Mouse (Mus musculus): ENCODE results near the gene Map2. TPM values are rescaled to one million over a fixed set of nuclear protein-coding genes. Genes with fewer than 3 reads are reported as not detected.

Map2 gene
- polyA plus RNA-seq, 1 experiment from 2014 or later: 36.2 TPM

- H3K36me3 ChIP-seq (replicated peaks): no peaks in the 10 kb centered on the region
- no peaks in the 10 kb centered on the region for H3K9me3 ChIP-seq
- no peaks in the 10 kb centered on the region for H3K4me1 ChIP-seq
- WGBS: 80% methylated on average over 4 of the region's 4 CpGs
- no peak overlapping the region for H3K4me3 ChIP-seq
- no peaks in the 10 kb centered on the region for H3K27me3 ChIP-seq (replicated peaks; ENCODE audit: low read depth, poor library complexity, severe bottlenecking)
- no peak overlapping the region for H3K27ac ChIP-seq (replicated peaks)
- no peak for DNase-seq (ENCODE audit: low spot score)
Measured at GRCm38 (mm10) chr1:66221497-66221896, 46.4 kb downstream of the Map2 start.

DNA sequence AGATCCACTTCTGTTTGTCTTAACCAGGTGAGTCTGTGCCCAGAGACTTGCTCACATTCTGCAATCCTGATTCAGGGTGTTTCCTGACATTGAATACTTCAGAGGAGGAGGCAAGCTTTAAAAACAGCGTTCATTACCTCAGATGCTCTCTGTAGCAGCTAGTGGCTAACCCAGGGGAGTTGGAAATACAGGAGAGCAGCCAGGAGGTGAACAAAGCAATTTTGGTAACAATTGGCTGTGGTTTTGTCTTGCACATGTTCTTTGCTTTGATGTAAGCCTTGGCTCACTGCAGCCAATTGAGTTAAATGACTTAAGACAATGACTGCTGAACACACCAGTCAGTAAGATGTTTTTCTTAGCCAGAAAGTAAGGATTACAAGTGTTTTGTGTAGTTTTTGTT is 48.3 kb downstream of the Map2 start:
- H3K4me1 ChIP-seq: no peaks in the 10 kb centered on the region; the same call in 1 of the 2 replicates
- H3K9me3 ChIP-seq: no peaks in the 10 kb centered on the region
- DNase-seq (ENCODE audit: low spot score): no peak
- H3K36me3 ChIP-seq (replicated peaks): no peaks in the 10 kb centered on the region
- H3K27me3 ChIP-seq (replicated peaks; ENCODE audit: low read depth, poor library complexity, severe bottlenecking): no peaks in the 10 kb centered on the region
- 31% methylated on average over 1 of the region's 1 CpGs for WGBS
- H3K4me3 ChIP-seq: no peak overlapping the region
- H3K27ac ChIP-seq (replicated peaks): no peak overlapping the region

DNA sequence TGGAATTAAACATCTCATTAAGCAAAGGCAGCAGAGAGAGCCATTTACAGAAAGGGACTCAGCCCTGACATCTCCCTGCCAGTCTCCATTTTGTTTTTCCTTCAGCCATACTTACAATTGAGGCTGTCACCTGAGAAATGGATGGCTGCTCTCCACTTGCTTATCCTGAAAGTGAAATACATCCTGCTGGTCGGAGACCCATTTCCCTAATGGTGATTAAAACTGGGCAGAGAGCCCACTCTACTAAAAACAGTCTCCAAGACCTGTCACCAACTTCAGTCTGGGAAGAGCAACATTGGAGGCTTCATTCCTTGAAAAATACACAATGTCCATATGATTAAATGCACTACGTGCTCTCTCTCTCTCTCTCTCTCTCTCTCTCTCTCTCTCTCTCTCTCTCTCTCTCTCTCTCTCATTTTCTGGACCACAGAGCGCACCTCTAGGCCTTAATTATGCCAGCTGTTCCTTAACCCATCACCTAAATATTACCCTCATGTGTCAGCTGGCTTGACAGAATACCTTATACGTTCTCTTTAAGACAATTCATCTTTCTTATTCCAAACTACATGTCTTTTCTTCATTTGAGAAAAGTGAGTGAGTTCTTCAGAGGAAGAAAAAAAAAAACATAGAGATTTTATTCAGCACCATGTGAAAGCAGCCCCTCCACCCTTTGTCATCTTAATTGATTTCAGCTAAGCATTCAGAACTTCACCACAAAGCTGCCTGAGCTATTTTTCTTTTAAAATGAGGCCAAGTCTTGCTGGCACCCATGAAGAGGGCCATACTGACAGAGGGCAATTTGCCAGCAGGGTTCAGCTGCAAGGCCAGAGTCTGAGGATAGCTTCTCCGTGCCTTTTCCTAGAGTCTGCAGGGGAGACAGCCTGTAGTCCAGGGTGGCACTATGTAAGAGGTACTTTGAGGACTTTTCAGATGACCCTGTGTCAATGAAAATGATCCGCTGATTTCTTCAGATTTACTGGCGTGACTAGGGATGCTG is 51.6 kb downstream of the Map2 start:
- Histone ChIP-seq H3K27me3 (replicated peaks; ENCODE audit: low read depth, poor library complexity, severe bottlenecking) (no peaks in the 10 kb centered on the region), H3K36me3 (replicated peaks) (no peaks in the 10 kb centered on the region), H3K9me3 (no peaks in the 10 kb centered on the region), H3K4me1 (no peaks in the 10 kb centered on the region; the same call in 1 of the 2 replicates), H3K4me3 (no peak overlapping the region), H3K27ac (replicated peaks) (no peak overlapping the region)
- DNase-seq (ENCODE audit: low spot score): no peak
- 78% methylated on average over 7 of the region's 7 CpGs for WGBS

- Histone ChIP-seq H3K27me3 (replicated peaks; ENCODE audit: low read depth, poor library complexity, severe bottlenecking) (no peaks in the 10 kb centered on the region), H3K4me1 (no peaks in the 10 kb centered on the region; the same call in 1 of the 2 replicates), H3K9me3 (no peaks in the 10 kb centered on the region), H3K36me3 (replicated peaks) (no peaks in the 10 kb centered on the region), H3K27ac (replicated peaks) (no peak overlapping the region), H3K4me3 (no peak overlapping the region)
- 88% methylated on average over 3 of the region's 3 CpGs for whole genome bisulfite sequencing
- DNase-seq (ENCODE audit: low spot score): no peak
Measured at GRCm38 (mm10) chr1:66228205-66228604, 53.1 kb downstream of the Map2 start.

DNA sequence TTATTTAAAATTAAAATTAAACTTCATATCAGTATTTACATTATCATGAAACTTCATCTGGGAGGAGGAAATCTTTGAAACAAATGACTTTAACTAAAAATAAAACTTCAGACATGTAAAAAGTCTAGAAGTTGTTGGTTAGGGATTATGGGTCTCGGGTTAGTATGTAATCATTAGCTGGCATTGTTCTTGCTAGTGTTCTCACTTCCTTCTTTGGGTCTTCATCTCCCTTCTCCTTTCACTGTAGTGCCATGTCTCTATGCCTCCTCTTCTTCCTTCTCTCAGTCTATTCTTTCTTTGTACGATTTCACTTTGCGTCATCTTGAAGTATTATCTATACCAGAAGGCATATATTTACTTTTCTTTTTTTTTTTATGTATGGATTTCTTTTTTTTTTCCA is 55.3 kb downstream of the Map2 start:
- H3K9me3 ChIP-seq: no peaks in the 10 kb centered on the region
- H3K4me1 ChIP-seq: no peaks in the 10 kb centered on the region; the same call in 1 of the 2 replicates
- no peaks in the 10 kb centered on the region for H3K36me3 ChIP-seq (replicated peaks)
- no peak overlapping the region for H3K4me3 ChIP-seq
- 96% methylated on average over 3 of the region's 3 CpGs for WGBS
- no peak overlapping the region for H3K27ac ChIP-seq (replicated peaks)
- no peaks in the 10 kb centered on the region for H3K27me3 ChIP-seq (replicated peaks; ENCODE audit: low read depth, poor library complexity, severe bottlenecking)
- DNase-seq (ENCODE audit: low spot score): no peak

GRCm38 (mm10) chr1:66231963-66232362 is 56.9 kb downstream of the Map2 start:
- H3K9me3 ChIP-seq: no peaks in the 10 kb centered on the region
- H3K36me3 ChIP-seq (replicated peaks): no peaks in the 10 kb centered on the region
- no peak overlapping the region for H3K27ac ChIP-seq (replicated peaks)
- WGBS: 89% methylated on average over 4 of the region's 4 CpGs
- no peaks in the 10 kb centered on the region for H3K27me3 ChIP-seq (replicated peaks; ENCODE audit: low read depth, poor library complexity, severe bottlenecking)
- H3K4me3 ChIP-seq: no peak overlapping the region
- no peaks in the 10 kb centered on the region; the same call in 1 of the 2 replicates for H3K4me1 ChIP-seq
- no peak for DNase-seq (ENCODE audit: low spot score)

DNA sequence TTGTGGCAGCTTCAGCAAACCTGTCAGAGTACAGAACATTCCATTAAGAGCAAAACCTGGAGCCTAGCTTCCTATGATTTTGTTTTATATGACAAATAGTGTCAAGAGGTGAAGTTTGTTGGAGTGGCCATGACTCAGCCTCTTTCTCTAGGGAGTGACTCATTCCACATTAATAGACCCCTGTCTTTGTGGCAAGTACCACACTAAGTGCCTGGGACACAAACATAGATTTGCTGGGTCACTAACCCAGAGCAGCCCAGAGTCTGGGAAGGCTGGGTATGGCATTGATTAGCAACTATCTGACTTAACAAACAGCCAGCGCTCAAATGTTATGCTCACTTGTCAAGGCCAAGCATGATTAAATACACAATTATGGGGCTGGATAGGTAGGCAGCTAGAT is 69.8 kb downstream of the Map2 start:
- Histone ChIP-seq H3K27me3 (replicated peaks; ENCODE audit: low read depth, poor library complexity, severe bottlenecking) (no peaks in the 10 kb centered on the region), H3K36me3 (replicated peaks) (no peaks in the 10 kb centered on the region), H3K4me3 (no peak overlapping the region), H3K9me3 (no peaks in the 10 kb centered on the region), H3K27ac (replicated peaks) (no peak overlapping the region), H3K4me1 (no peaks in the 10 kb centered on the region)
- peak; percentile 24 for DNase-seq (ENCODE audit: low spot score)
- 43% methylated on average over 1 of the region's 1 CpGs for WGBS

DNA sequence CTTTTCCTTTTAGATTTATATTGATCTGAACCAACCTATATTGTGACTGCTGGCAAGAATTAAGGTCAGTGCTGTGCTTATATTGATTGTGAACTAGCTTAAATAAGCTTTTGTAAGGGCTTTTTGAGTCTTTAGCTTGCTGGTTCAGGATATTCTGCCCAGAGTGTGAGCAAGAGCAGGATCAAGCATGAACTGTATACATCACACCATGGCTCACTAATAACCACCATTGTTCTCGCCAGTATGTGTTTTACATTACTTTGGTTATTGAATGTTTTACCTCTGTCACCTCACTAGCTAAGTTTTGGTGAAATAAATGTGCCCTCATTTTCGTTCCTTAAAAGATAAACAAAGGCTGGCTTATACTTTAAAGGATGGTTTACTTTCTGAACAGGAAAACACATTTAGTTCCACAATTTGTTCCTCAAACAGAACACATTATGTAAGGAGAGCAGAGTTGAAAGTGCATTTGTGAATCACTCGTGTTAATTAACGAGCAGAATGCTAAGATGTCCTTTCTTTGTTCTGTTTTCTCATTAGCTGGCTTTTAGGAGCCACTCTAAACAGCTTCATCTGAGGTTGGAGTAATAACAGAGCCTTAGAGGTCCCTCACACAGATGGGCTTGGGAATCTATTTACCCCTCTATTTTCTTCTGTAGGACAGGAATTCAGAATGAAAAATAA is 76.7 kb downstream of the Map2 start:
- Histone ChIP-seq H3K9me3 (no peaks in the 10 kb centered on the region), H3K4me3 (no peak overlapping the region), H3K27me3 (replicated peaks; ENCODE audit: low read depth, poor library complexity, severe bottlenecking) (no peaks in the 10 kb centered on the region), H3K27ac (replicated peaks) (no peak overlapping the region), H3K36me3 (replicated peaks) (no peaks in the 10 kb centered on the region), H3K4me1 (0 out of 2 replicates have a peak, but pooled peaks cover 7% of the 10 kb centered on the region)
- no peak for DNase-seq (ENCODE audit: low spot score)
- WGBS: 50% methylated on average over 4 of the region's 4 CpGs

- DNase-seq (ENCODE audit: low spot score): no peak
Measured at GRCm38 (mm10) chr1:66252333-66252724, 77.3 kb downstream of the Map2 start.

DNA sequence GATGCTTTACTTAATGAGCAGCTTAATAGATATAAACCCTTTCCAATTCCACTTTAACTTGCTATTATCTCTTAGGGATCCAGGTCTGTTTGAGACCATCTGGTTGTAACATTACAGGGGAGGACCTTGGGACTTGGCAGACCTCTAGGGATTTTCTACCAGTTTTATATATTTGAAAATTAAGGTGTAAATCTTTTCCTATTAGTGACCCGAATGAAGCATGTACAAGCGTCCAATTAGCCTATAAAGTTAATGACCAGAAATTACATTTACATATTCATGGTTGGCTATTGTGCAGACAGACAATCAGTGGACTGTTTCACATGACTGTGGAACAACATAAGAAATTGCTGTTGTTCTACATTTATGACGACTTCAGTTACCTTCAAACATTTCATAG is 88.1 kb downstream of the Map2 start:
- no peaks in the 10 kb centered on the region for H3K27me3 ChIP-seq (replicated peaks; ENCODE audit: low read depth, poor library complexity, severe bottlenecking)
- DNase-seq (ENCODE audit: low spot score): no peak
- H3K4me1 ChIP-seq: no peaks in the 10 kb centered on the region
- WGBS: 87% methylated on average over 3 of the region's 3 CpGs
- H3K36me3 ChIP-seq (replicated peaks): no peaks in the 10 kb centered on the region
- H3K9me3 ChIP-seq: no peaks in the 10 kb centered on the region
- H3K27ac ChIP-seq (replicated peaks): no peak overlapping the region
- H3K4me3 ChIP-seq: no peak overlapping the region

More at GRCm38 (mm10) chr1:66252333-66252724, 77.3 kb downstream of the Map2 start:
- H3K27ac ChIP-seq (replicated peaks): no peak overlapping the region
- no peaks in the 10 kb centered on the region for H3K36me3 ChIP-seq (replicated peaks)
- 0 out of 2 replicates have a peak, but pooled peaks cover 7% of the 10 kb centered on the region for H3K4me1 ChIP-seq
- H3K9me3 ChIP-seq: no peaks in the 10 kb centered on the region
- no peaks in the 10 kb centered on the region for H3K27me3 ChIP-seq (replicated peaks; ENCODE audit: low read depth, poor library complexity, severe bottlenecking)
- WGBS: 82% methylated on average over 8 of the region's 8 CpGs
- H3K4me3 ChIP-seq: no peak overlapping the region

GRCm38 (mm10) chr1:66266231-66266924 is 91.3 kb downstream of the Map2 start:
- Histone ChIP-seq H3K4me1 (no peaks in the 10 kb centered on the region), H3K36me3 (replicated peaks) (no peaks in the 10 kb centered on the region), H3K9me3 (no peaks in the 10 kb centered on the region), H3K27me3 (replicated peaks; ENCODE audit: low read depth, poor library complexity, severe bottlenecking) (no peaks in the 10 kb centered on the region), H3K27ac (replicated peaks) (no peak overlapping the region), H3K4me3 (no peak overlapping the region)
- WGBS: 56% methylated on average over 4 of the region's 4 CpGs
- no peak for DNase-seq (ENCODE audit: low spot score)

DNA sequence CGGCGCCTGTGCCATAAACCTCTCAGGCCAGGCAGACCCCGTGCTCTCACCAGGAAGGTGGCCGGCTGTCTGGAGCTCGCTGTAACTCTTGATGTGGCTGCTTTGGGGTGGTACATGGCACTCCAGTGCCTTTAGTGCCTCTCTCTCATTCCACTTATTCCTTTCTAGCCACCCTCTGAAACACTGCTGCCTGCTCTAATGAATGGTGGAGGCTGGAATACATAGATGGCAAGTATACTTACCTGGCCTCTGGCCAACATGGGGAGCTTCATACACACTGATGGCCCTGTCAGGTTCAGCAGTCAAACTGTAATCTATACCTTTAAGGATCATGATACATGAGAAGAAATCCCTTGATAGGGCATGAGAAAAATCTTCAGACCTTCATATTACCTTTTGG is 102.6 kb downstream of the Map2 start:
- DNase-seq (ENCODE audit: low spot score): no peak
- no peak overlapping the region for H3K27ac ChIP-seq (replicated peaks)
- no peaks in the 10 kb centered on the region for H3K36me3 ChIP-seq (replicated peaks)
- H3K4me1 ChIP-seq: no peaks in the 10 kb centered on the region
- 88% methylated on average over 5 of the region's 5 CpGs for WGBS
- no peaks in the 10 kb centered on the region for H3K9me3 ChIP-seq
- no peak overlapping the region for H3K4me3 ChIP-seq
- no peaks in the 10 kb centered on the region for H3K27me3 ChIP-seq (replicated peaks; ENCODE audit: low read depth, poor library complexity, severe bottlenecking)

Measured in embryonic facial prominence, embryonic 10.5 days (tissue).